In genomic region chr11:118418834-118419504, GRCm38 (mm10) we compare ENCODE assay signal across 8 mouse cellular contexts. TPM values are rescaled to one million over a fixed set of nuclear protein-coding genes. Genes with fewer than 3 reads are reported as not detected.
DNase-seq lines count a peak whose midpoint lies in the region; ATAC-seq and TF ChIP-seq lines count a peak whose summit lies in the region.

TSS of gene Cant1 (minus strand) at chr11:118419086.

- peaks cover 40% of the 10 kb centered on the region for H3K4me1 ChIP-seq in erythroblast, embryonic 14.5 days (ENCODE audit: control insufficient read depth)
- H3K4me1 ChIP-seq in heart, embryonic 11.5 days (ENCODE audit: control insufficient read depth, insufficient read depth, low read length), result peaks cover 14% of the 10 kb centered on the region
- peaks cover 40% of the 10 kb centered on the region for H3K4me1 ChIP-seq in kidney, embryonic 16.5 days (ENCODE audit: insufficient read depth, low read length)
- H3K4me1 ChIP-seq in liver, adult 2 months (ENCODE audit: control insufficient read depth, insufficient read depth, low read length), result peaks cover 18% of the 10 kb centered on the region

- under 1% methylated on average over 47 of the region's 50 CpGs for WGBS in heart, embryonic 11.5 days (ENCODE audit: insufficient replicate concordance)
- 0% methylated on average over 47 of the region's 50 CpGs for WGBS in kidney, embryonic 16.5 days
- WGBS in liver, adult 2 months, result under 1% methylated on average over 50 of the region's 50 CpGs

- H3ac ChIP-seq in C2C12 (ENCODE audit: control insufficient read depth, insufficient read length, low read depth), result peak within 1 kb of the TSS; percentile 82
- H3ac ChIP-seq in myocyte (ENCODE audit: control insufficient read depth, insufficient read length), result peak within 1 kb of the TSS; percentile 32

- H3K4me3 ChIP-seq in C2C12 (ENCODE audit: insufficient read depth, poor library complexity, severe bottlenecking) (peak within 1 kb of the TSS; percentile 81), myocyte (peak within 1 kb of the TSS; percentile 58)
- H3K4me3 ChIP-seq in erythroblast, embryonic 14.5 days (replicated peaks), result peak within 1 kb of the TSS; percentile 91
- peak within 1 kb of the TSS; percentile 89 for H3K4me3 ChIP-seq in heart, embryonic 11.5 days (ENCODE audit: low read depth, low read length)
- peak within 1 kb of the TSS; percentile 94 for H3K4me3 ChIP-seq in kidney, embryonic 16.5 days (ENCODE audit: low read length)
- peak within 1 kb of the TSS; percentile 85 for H3K4me3 ChIP-seq in liver, adult 2 months (ENCODE audit: insufficient read depth, low read depth, low read length)

- peak within 1 kb of the TSS; percentile 62 for H3K27ac ChIP-seq in heart, embryonic 11.5 days (ENCODE audit: low read depth, low read length)
- peak within 1 kb of the TSS; percentile 75 for H3K27ac ChIP-seq in kidney, embryonic 16.5 days (ENCODE audit: low read length)
- H3K27ac ChIP-seq in liver, adult 2 months (replicated peaks; ENCODE audit: insufficient read depth, low read depth, low read length), result peak within 1 kb of the TSS; percentile 76

- H3K27me3 ChIP-seq in C2C12 (ENCODE audit: control insufficient read depth, insufficient read depth, insufficient read length), result no peaks in the 10 kb centered on the region
- H3K27me3 ChIP-seq in erythroblast, embryonic 14.5 days (ENCODE audit: control insufficient read depth), result peaks cover 11% of the 10 kb centered on the region
- H3K27me3 ChIP-seq in heart, embryonic 11.5 days (ENCODE audit: control insufficient read depth, insufficient read depth, low read length), result no peaks in the 10 kb centered on the region
- no peaks in the 10 kb centered on the region for H3K27me3 ChIP-seq in kidney, embryonic 16.5 days (ENCODE audit: insufficient read depth, low read length)
- no peaks in the 10 kb centered on the region for H3K27me3 ChIP-seq in liver, adult 2 months (ENCODE audit: control insufficient read depth, insufficient read depth, low read length)
- no peaks in the 10 kb centered on the region for H3K27me3 ChIP-seq in myocyte (ENCODE audit: control insufficient read depth, insufficient read depth, insufficient read length)
- no peaks in the 10 kb centered on the region for H3K27me3 ChIP-seq in splenic B cell, adult 2 months (ENCODE audit: control insufficient read depth, insufficient read depth, low read length, poor library complexity, severe bottlenecking)

- H3K9me3 ChIP-seq in erythroblast, embryonic 14.5 days (ENCODE audit: control insufficient read depth, low read length), result no peaks in the 10 kb centered on the region
- no peaks in the 10 kb centered on the region for H3K9me3 ChIP-seq in heart, embryonic 11.5 days (replicated peaks; ENCODE audit: control insufficient read depth, low read length)
- H3K9me3 ChIP-seq in kidney, embryonic 16.5 days (ENCODE audit: low read length), result no peaks in the 10 kb centered on the region

- H3K9ac ChIP-seq in heart, embryonic 11.5 days (ENCODE audit: low read depth, low read length), result peak within 1 kb of the TSS; percentile 92
- peak within 1 kb of the TSS; percentile 95 for H3K9ac ChIP-seq in kidney, embryonic 16.5 days (replicated peaks; ENCODE audit: low read length)
- peak within 1 kb of the TSS; percentile 96 for H3K9ac ChIP-seq in liver, adult 2 months (ENCODE audit: low read depth, low read length)

- no peak for TF ChIP-seq CTCF in C2C12 (IDR thresholded peaks at IDR 0.05; ENCODE audit: control insufficient read depth, insufficient read depth, insufficient read length)
- no peak for TF ChIP-seq CTCF in brain, embryonic 14.5 days (IDR thresholded peaks at IDR 0.05; ENCODE audit: borderline replicate concordance, extremely low read depth, insufficient read depth, insufficient read length)
- no peak for TF ChIP-seq CTCF in liver, adult 2 months (IDR thresholded peaks at IDR 0.05; ENCODE audit: low read depth, low read length)

- peak; percentile 100 for DNase-seq in brain, embryonic 14.5 days (ENCODE audit: low read depth)
- peak; percentile 95 for DNase-seq in liver, adult 2 months (ENCODE audit: extremely low read depth, low read depth, low spot score)
- peak; percentile 99 for DNase-seq in splenic B cell, adult 2 months (ENCODE audit: low read depth, low spot score)

- H3K79me2 ChIP-seq in C2C12 (ENCODE audit: control insufficient read depth, insufficient read depth) (peaks cover 28% of the 10 kb centered on the region), myocyte (ENCODE audit: control insufficient read depth, insufficient read depth) (peaks cover 12% of the 10 kb centered on the region)
- peaks cover 14% of the 10 kb centered on the region; the same call in 1 of the 2 replicates for H3K79me2 ChIP-seq in liver, adult 2 months (ENCODE audit: control insufficient read depth, insufficient read depth, low read length)

- TF ChIP-seq POLR2A in brain, embryonic 14.5 days (IDR thresholded peaks at IDR 0.05; ENCODE audit: borderline replicate concordance, extremely low read depth, insufficient read depth, insufficient read length, poor library complexity, severe bottlenecking), result peak; percentile 98
- TF ChIP-seq POLR2A in liver, adult 2 months (IDR thresholded peaks at IDR 0.05; ENCODE audit: extremely low read depth, insufficient read depth, low read length), result peak; percentile 77
- peak; percentile 97 for TF ChIP-seq POLR2A in myocyte (IDR thresholded peaks at IDR 0.05; ENCODE audit: insufficient read length, low read depth)

- peak; percentile 93 for ATAC-seq in heart, embryonic 11.5 days (replicated peaks; ENCODE audit: insufficient number of reproducible peaks, low FRiP score, low TSS enrichment)
- peak; percentile 96 for ATAC-seq in kidney, embryonic 16.5 days (ENCODE audit: low FRiP score, low TSS enrichment)

- peak within 1 kb of the TSS; percentile 94 for H3K4me2 ChIP-seq in heart, embryonic 11.5 days
- H3K4me2 ChIP-seq in kidney, embryonic 16.5 days (replicated peaks; ENCODE audit: low read depth, low read length), result peak within 1 kb of the TSS; percentile 85
- H3K4me2 ChIP-seq in myocyte (ENCODE audit: low read depth), result peak within 1 kb of the TSS; percentile 90

- H3K36me3 ChIP-seq in C2C12 (ENCODE audit: control insufficient read depth, insufficient read depth) (peaks cover 9% of the 10 kb centered on the region), myocyte (ENCODE audit: control insufficient read depth, insufficient read depth) (no peaks in the 10 kb centered on the region)
- H3K36me3 ChIP-seq in erythroblast, embryonic 14.5 days (ENCODE audit: control insufficient read depth), result peaks cover 30% of the 10 kb centered on the region
- peaks cover 6% of the 10 kb centered on the region; the same call in 1 of the 2 replicates for H3K36me3 ChIP-seq in heart, embryonic 11.5 days (ENCODE audit: control insufficient read depth, insufficient read depth, low read length)
- H3K36me3 ChIP-seq in kidney, embryonic 16.5 days (ENCODE audit: insufficient read depth, low read length), result peaks cover 19% of the 10 kb centered on the region
- H3K36me3 ChIP-seq in liver, adult 2 months (ENCODE audit: control insufficient read depth, insufficient read depth, low read length), result no peaks in the 10 kb centered on the region
- H3K36me3 ChIP-seq in splenic B cell, adult 2 months (ENCODE audit: control insufficient read depth, insufficient read depth, low read length, poor library complexity, severe bottlenecking), result peaks cover 4% of the 10 kb centered on the region; the same call in 1 of the 2 replicates

- peaks cover 11% of the 10 kb centered on the region for H3K79me3 ChIP-seq in C2C12 (ENCODE audit: low read depth)

TF ChIP-seq in C2C12, 6 proteins besides CTCF, POLR2A, EP300 and RAD21:
- TF ChIP-seq MYOD1 (IDR thresholded peaks at IDR 0.05; ENCODE audit: control insufficient read depth, insufficient read length, low read depth) (no peak), MAX (IDR thresholded peaks at IDR 0.05) (peak; percentile 57)
TF ChIP-seq in C2C12: peak in this region for 1.

TF ChIP-seq in myocyte, 11 proteins besides CTCF, POLR2A, EP300 and RAD21:
- TF ChIP-seq POLR2AphosphoS2 (IDR thresholded peaks at IDR 0.05; ENCODE audit: insufficient read length, low read depth) (peak; percentile 82), TCF12 (IDR thresholded peaks at IDR 0.05; ENCODE audit: insufficient read depth, poor library complexity, severe bottlenecking) (no peak), SRF (IDR thresholded peaks at IDR 0.05; ENCODE audit: control insufficient read depth, insufficient read length, low read depth) (peak; percentile 48), E2F4 (IDR thresholded peaks at IDR 0.05; ENCODE audit: insufficient read depth) (no peak), REST (IDR thresholded peaks at IDR 0.05; ENCODE audit: insufficient read depth, insufficient read length) (no peak), MYOG (IDR thresholded peaks at IDR 0.05; ENCODE audit: control insufficient read depth in 1 of 3, insufficient read depth in 1 of 3, insufficient read length in 2 of 3, low read depth in 2 of 3) (no peak)

RNA-seq across cellular contexts. Expression of gene Cant1, which starts in this region (rescaled TPM):
- polyA plus RNA-seq in C2C12 (2012; fragmentation: generic; extraction: Trizol) (29.7 TPM), myocyte (2012; fragmentation: generic; extraction: Trizol) (33.7 TPM)
- polyA plus RNA-seq in brain, embryonic 14.5 days (2012; rRNA removed), result 38.8 and 45.7 TPM in 2 replicates
- 1.3 and 1.5 TPM in 2 replicates for polyA plus RNA-seq in erythroblast, embryonic 14.5 days (2012)
- polyA plus RNA-seq in heart, embryonic 11.5 days (2014; fragmentation: Nextera tagmentation; extraction: Ambion mirVana), result 16.0 and 17.1 TPM in 2 replicates
- 30.6 and 30.9 TPM in 2 replicates for polyA plus RNA-seq in kidney, embryonic 16.5 days (2015; fragmentation: Nextera tagmentation; extraction: Ambion mirVana)
- 11.4 and 16.4 TPM in 2 replicates for total RNA-seq in liver, adult 2 months (2014; rRNA removed)
- 23.0 and 25.7 TPM in 2 replicates for polyA plus RNA-seq in liver, adult 2 months (2012; rRNA removed)

Comparison
In these comparisons a context has a peak if more than half of its experiments do, and no peak if none do; other contexts are left out.
1. Peak in every context shown above with its lines: DNase-seq, ATAC-seq, H3K4me3 ChIP-seq and H3K27ac ChIP-seq.